Mouse (Mus musculus): Measurements from ENCODE around the gene Myo3b.

DNA sequence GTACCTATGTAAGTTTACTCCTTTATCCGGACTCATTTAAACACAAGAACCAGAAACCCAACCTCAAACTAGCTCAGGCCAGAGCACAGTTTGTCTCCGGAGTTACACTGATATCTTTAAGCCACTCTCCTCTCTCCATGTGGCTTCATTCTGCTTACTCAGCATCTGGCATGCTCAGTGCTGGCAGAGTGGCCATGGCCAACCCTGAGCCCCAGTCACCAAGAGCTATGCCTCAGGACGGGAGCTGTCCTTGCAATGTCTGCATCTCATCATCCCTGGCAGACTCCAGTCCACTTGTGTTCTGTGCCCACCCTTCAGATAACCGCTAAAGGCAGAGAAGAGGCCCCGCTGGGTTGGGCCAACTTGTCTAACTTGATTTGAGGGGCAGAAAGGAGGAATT is 368.8 kb downstream of the Myo3b start:
- TF ChIP-seq CTCF (IDR thresholded peaks at IDR 0.05; ENCODE audit: control insufficient read depth, insufficient read depth, insufficient replicate concordance, low read depth, low read length) (no peak), POLR2A (IDR thresholded peaks at IDR 0.05; ENCODE audit: control insufficient read depth, low read depth, low read length) (no peak)
